Mouse (Mus musculus): Measurements from ENCODE around the gene Kat7.

Gene Kat7

GRCm38 (mm10) chr11:95227467-95227866 is 82.6 kb downstream of the Kat7 start:
- DNase-seq (ENCODE audit: low spot score): no peak

GRCm38 (mm10) chr11:95225448-95225847 is 84.6 kb downstream of the Kat7 start:
- no peak for DNase-seq (ENCODE audit: low spot score)
